Mouse (Mus musculus) common myeloid progenitor, adult 5-6 weeks (primary cell): Measurements from ENCODE around the gene Gatb. TPM values are rescaled to one million over a fixed set of nuclear protein-coding genes. Genes with fewer than 3 reads are reported as not detected.

Experiments used
- ATAC-seq: replicated peaks from 2 replicates; pipeline ENCODE4 v1.8.0; 2016; ENCODE audit warnings: low read depth, mild to moderate bottlenecking, moderate TSS enrichment, inconsistent platforms; ENCODE audit not compliant: poor library complexity, severe bottlenecking
- total RNA-seq: library from RNA; stranded (forward); fragments of 200-1000, 187-1606 nt; gene quantifications from 2 replicates; pipeline ENCODE4 v1.2.3, GENCODE M21; 2017

The Gatb gene
- total RNA-seq, 1 experiment from 2014 or later, result 15.3 TPM

DNA sequence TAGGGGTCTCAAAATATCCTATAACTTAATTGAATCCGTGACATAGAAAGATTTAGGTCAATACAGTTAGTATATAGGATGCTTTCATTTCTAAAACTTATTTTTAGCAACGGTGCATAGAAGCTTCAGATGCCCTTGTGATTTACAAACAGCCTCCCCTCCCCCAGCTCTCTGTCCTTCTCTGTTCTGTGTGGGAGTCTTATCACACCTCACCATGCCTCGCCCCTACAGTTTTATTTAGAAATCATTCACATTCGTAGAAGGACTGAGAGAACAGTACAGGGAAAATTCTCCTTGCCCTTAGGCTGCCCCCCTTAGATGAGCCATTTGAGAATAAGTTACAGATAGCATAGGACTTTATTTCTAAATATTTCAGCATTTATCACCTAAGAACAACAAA lies 18.1 kb downstream of the Gatb start:
- no peak for ATAC-seq

DNA sequence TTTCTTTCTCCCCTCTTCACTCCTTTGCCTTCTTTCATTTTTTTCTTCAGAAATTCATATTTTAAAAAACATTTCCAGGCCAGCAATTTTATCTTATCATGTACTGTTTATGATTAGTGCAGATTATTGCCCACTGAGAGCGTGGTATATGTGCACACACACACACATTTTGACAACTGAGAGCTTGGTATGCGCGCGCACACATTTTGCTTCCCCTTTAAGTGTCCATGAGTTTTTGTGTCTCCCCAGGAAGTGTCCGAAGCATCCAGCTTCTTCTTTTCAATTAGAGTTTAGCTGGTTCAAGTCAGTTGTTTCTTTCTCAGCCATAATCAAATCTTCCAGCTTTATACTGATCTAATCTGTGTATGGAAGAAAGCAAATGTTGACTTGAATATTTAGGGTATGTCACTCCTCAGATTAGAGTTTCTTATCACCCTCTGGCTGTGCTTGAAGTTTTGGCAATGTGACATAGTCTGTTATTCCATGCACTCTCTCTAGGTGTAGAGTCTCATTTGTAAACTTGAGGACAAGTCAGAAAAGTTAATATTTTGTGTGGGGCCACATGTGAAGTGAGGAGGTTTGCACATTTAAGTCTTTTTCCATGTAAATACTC lies 18.8 kb downstream of the Gatb start:
- ATAC-seq, result no peak

DNA sequence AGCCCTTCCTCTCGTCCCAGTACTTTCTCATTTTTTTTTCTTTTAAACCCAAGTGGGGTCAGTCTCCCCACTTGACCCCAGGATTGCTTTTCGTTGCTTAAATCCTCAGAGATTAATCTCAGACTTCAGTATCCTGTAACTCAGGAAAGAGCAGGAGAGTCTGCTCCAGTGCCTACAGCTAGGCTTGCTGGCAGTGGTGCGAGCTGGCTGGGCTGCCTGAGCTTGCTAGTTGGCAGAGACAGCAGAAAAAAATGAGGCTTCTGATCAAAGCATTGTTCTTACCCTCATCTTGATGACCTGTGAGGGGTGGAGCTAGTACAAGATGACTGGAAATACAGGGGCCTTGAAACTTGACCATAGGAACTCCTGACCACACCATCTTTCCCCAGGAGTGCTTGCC lies 20.5 kb downstream of the Gatb start:
- ATAC-seq, result no peak

DNA sequence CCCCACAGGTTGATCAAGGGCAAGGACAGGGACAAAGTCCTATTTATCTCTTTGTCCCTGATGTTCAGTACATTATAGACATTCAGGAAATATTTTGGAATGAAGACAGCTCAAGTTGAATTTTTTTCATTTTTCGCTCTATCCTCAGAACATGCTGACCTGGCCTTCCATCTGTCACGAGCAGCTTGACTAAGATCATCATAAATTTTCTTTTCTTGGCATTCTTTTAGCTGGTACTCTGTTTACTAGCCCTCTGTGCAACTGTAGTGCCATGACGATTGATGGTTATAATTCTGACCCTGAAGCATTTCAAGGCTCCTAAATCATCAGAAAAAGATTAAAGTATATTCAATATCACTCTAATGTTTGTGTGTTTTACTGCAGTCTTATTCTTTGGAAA lies 25.6 kb downstream of the Gatb start:
- no peak for ATAC-seq

DNA sequence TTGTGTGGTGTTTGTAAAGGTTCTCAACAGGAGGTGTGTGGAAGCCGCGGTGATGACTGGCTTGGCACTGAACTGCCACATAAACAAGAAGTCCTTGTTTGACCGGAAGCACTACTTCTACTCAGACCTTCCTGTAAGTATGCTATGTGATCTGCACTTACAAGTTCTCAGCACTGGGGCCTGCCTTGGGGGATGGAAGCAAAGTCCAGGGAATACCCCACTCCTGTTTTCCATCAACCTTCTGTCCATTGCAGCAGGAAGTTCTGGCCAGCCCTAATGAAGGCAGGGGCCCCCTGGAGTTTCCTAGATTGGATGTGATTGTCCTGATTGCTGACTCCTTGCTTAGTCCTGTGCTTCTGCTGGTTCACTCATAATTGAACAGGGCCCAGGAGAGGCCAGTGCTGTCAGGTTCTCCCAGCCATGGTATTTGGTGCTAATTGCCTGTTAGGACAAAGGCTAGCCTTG lies 28.0 kb downstream of the Gatb start:
- ATAC-seq, result no peak

DNA sequence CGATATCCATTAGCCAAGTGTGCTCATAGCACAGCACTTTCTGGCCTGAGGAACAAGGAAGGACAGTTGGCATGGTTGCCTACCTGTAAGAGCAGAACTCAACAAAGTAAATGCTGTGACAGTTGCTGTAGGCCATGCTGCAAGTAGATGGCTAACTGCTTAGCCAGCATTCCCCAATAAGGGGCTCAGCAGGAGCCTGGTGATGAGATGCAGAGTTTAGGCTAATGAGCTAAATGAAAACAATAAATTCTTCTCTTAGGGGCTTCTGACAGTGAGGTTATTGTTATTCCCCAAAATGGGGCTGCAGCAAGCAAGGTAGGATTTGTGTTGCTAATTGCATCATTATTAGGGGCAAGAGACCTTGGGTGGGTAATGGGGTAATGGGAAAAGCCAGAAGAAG lies 29.9 kb downstream of the Gatb start:
- no peak for ATAC-seq

DNA sequence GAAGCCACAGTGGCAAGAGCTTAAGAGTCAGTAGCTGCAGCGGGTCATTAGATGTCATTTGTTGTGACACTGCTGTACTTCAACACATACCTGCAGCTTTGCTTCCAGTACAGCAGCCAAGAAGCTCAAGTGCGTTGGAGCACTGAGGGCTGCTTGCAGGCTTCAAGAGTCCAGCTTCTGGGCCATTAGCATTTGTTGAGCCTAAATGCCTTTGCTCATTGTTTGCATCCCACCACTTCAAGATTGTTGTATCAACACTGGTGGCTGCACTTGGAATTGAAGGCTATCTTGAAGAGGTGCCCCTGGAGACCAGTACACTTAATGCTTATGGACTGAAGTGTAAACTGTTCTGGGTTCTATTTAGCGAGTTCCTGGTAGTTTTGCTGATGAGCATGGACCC lies 33.0 kb downstream of the Gatb start:
- no peak for ATAC-seq

DNA sequence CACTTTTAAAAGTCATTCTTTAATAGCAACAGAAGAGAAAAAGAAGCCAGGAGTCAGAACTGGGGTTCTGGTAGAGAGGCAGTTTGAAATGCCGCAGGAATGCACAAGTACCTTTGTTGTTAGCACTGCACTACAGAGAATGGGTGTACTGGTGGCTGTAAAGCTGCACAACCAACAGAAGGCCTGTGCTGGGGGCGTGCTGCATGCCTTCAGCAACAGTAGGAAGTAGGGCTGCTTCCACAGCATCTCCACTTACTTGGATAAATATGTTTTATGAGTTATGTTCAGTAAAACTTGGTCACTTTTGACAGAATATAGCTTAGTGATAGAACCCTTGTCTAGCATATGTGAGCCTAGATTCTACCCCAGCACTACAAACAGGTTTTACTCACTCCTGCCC lies 33.8 kb downstream of the Gatb start:
- no peak for ATAC-seq

DNA sequence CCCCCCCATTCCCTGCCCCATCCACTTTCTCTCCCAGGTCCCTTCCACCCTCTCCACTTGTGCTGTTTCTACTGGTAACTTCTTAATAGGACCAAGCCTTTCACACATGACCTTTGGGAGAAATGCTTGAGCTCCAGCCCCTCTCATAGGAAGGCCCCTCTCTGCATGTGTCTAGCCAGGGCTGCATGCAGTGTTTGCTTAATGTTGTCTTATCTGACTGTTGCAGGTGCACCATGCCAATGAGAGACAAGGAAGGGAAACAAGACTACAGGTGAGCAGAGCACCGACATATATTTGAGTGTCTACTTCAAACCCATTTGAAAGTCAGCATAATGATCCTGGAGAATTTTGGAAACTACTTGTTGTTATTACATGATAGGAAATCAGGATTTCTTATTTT lies 42.5 kb downstream of the Gatb start:
- no peak for ATAC-seq

DNA sequence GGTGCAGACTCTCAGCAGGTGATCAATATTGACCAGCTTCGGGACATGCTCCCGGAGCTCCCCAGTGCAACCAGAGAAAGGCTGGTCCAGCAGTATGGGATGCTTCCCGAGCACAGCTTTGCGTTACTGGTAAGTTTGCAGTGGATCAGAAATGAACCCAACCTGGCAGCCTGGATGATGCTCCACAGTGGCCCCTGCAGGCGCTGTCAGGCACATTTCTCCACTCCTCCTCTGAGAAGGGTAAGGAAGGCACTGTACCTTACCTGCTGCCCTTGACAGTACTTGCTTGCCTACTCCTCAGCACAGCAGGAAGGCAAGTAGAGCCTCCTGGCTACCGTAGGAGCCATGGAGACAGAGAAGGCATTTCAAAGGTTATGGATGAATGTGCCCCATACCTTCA lies 45.0 kb downstream of the Gatb start:
- no peak for ATAC-seq

DNA sequence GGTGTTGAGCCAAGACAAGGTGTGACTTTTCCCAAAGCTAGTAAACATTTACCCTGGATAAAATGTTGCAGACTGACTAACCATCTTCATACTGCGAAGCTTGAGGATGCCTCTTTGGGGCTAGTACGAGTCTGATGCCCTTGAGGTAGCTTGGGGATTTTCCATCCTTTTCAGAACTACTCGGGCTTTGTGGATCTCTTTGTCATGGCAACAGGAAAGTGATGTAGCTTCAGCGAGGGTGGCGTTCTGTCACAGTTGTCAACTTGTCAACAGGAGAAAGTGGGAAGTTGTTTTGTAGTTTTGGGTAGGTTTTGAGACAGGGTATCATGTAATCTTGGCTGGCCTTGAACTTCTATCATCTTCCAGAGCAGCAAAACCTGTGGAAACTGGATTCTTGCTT lies 45.4 kb downstream of the Gatb start:
- ATAC-seq, result no peak

DNA sequence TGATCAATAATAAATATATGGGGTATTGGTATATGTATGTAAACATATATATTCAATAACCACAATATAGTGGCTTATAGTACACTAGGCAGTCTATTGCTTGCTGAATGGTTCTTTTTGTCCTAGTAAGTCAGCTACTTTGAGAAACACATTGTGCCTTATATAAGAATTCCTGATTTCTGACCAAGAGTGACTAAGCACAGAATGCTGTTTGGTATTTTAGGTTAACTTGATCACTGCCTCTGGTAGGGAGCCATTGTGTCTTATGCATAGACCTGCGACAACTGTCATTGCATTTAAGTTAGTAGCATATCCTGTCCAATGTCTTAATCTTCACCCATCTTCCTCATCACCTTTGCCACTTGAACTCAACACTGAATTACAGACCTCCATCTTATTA lies 45.8 kb downstream of the Gatb start:
- no peak for ATAC-seq

DNA sequence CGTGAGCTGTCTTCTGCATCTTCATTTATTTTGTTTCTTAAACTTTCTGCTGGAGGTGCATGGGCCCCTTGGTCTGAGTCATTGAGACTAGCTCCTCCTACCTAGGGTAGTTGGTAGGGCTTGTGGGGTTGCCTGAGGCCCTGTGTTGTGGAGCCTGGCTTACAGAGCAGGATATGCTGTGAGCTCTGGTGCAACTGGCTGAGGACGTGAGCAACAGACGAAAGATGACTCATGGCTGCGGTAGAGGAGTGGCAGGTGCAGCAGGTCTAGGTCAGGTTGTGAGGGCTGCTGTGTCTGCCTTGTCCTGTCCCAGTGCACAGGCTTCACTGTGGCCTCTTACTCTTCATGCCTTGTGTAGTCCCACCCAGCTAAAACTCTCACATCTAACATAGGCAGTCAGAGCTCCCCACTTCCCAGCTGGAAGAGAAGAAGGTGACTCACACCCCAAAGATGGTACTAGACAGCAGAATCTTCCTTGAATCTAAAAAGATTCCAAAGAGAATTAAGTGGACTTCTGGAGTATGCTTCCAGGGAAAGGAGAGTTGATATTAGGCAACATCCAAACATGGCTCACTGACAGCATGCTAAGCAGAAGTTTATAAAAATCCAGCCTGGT lies 56.1 kb downstream of the Gatb start:
- no peak for ATAC-seq

DNA sequence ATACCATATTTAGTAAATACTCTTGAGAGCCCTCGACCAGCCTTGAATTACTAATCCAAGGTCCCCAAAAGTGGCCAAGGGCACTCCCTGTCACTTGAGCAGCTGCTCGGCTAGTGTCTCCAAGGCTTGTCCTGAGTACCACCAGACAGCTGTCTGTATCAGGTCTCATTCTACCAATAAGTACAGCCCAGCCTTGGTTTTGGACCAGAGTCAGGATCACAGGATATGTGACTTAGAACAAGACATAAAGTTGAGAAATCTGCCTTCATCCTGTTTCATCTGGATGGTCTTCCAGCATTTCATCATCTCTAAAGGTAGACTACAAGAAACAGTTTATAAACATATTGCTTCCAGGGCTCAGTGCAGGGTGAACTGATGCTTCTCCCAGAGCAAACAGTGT lies 59.8 kb downstream of the Gatb start:
- no peak for ATAC-seq

DNA sequence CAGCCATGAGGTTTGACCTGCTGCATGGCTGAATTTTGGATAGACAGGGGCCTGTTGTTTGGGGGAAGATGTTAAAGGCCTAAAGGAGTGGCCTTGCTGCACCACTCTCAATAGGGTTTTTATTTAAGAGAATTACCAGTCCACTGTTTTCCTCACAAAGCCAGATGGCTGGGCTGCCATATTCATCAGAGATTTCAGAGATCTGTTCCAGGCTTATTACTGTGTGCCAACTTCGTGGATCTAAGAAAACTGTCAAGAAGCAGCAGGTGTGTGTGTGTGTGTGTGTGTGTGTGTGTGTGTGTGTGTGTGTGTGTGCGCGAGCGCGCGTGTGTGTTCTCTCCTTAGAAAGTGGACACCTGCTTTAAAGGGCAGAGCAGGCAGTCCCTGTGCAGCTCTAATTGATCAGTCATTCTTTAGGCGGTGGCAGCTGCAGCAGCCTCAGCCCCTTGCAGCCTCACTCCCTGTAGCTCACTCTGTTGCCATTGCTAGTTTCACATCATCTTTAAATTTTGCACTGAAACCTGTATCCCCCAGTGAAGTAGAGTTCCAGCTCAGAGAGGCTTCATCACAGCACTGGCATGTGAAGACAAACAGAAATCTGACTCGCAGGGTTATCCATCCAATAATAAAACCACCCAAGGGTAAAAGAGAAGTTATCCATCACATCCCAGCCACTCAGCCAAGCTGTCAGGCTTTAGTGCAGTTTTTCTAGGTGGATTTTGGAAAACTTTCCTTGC lies 60.6 kb downstream of the Gatb start:
- ATAC-seq, result no peak

DNA sequence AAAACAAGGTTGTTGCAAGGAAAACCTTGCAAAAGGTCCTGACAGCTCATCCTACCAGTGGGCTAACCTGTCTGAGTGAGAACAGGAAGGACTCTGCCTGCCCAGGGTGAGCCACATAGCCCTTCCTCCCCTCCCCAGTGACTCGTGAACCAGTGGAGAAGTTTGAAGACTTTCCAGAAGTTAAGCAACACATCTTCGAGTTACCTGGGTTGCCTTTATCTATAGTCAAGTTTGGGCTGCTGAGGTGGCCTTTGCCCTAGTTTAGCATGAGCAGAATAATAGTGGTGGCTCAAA lies 61.2 kb downstream of the Gatb start:
- ATAC-seq, result no peak

DNA sequence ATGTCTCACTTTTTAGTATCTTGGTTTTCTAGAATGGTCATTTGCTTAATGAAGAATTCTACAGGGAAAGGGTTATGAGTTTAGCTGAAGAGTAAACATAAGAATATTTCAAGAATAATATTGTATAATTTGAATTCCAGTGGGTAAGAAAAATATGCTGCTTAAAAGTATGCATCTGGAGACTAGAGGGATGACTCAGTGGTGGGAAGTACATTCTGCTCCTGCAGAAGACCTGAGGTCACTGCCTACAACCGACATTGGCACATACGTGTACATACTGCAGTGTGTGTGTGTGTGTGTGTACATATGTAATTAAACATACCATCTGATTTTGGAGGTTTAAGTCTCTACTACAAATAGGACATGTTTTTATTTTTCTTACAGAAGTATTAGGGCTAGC lies 61.7 kb downstream of the Gatb start:
- ATAC-seq, result no peak

DNA sequence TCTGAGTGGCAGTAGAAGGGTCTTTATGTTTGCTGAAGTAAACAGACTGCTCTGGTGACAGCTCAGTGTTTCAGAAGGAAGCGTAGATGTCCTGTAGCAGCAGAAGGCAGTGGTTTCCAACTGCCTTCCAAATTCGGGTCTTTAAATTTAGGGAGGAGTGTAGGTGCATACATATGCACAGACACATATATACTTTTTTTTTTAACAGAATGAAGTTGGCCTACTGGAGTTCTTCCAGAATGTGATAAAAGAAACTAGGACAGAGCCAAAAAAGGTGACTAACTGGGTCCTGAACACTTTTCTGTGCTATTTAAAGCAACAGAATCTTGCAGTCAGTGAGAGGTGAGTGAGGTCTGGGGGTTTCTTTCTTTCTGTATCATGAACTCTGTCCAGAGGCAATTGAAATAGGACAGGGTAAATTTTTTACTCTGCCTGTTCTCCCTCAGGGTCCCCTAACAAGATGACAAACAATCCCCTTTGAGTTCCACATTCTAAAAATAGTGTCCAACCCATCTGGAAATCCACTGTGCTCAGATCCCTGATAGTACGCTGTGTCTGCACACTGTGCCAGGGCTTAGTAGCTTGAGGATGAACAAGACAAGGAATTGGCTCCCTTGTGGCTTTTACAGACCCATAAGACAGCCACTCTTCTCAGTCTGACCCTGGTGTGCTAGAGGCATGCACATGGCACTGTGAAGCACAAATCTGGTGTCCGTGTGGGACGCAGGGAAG lies 63.0 kb downstream of the Gatb start:
- ATAC-seq, result no peak

DNA sequence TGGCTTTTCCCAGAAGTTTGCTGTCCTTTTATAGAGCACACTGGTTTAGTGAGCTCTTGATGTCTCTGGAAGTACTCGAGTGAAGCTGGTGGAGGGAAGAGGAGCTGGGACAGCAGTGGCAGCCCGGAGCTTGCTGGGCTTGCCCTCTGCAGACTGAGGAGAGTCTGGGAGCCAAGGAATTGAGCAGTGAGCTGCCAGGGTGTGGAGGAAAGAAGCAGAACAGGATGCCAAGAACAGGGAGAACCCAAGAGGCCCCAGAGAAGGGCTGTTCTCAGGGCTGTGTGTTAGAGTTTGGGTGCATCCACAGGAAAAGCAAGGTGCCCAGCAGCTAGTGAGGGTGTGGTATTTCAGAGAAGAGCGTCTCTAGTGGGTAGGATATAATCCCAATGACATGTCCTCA lies 67.8 kb downstream of the Gatb start:
- no peak for ATAC-seq

DNA sequence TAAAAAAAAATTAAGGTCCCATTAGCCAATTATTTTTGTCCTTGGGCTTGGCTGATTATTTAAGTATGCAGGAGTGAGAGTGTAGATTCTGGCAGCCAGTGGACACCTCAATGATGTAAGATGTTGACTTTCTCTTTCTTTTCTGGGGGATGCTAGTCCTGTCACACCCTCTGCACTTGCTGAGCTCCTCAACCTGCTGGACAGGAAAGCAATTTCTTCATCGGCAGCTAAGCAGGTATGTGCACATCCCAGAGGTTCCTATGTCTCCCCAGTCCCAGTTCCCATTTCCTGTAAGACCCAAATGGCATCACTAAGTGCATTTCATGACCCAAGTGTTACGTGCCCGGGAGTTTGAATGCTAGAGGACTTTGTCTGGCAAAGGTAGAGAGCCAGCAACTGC lies 70.9 kb downstream of the Gatb start:
- no peak for ATAC-seq

DNA sequence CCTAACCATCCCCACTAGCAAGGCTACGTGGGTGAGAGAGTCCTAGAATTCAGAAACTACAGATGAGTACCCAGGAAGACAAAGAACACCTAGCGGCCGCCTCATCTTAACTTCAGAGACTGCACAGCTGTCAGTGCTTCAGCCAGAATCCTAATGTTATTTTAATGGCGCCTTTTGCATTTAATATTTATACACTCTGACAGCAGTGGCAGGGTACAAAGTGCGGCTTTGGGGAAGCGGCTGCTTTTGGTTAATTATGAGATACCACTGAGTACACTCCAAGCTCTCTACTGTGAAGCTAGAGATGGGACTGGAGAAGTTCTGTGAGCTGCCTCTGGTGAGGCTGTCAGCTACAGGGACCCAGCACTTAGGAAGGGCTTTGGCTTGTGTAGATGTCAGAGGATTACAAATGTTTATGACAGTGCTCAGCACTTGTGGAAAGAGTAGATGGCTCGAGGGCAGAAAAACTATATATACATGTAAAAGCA lies 71.6 kb downstream of the Gatb start:
- no peak for ATAC-seq
